Mouse (Mus musculus): ENCODE measurements around the gene Sacm1l.

Sacm1l gene

DNA sequence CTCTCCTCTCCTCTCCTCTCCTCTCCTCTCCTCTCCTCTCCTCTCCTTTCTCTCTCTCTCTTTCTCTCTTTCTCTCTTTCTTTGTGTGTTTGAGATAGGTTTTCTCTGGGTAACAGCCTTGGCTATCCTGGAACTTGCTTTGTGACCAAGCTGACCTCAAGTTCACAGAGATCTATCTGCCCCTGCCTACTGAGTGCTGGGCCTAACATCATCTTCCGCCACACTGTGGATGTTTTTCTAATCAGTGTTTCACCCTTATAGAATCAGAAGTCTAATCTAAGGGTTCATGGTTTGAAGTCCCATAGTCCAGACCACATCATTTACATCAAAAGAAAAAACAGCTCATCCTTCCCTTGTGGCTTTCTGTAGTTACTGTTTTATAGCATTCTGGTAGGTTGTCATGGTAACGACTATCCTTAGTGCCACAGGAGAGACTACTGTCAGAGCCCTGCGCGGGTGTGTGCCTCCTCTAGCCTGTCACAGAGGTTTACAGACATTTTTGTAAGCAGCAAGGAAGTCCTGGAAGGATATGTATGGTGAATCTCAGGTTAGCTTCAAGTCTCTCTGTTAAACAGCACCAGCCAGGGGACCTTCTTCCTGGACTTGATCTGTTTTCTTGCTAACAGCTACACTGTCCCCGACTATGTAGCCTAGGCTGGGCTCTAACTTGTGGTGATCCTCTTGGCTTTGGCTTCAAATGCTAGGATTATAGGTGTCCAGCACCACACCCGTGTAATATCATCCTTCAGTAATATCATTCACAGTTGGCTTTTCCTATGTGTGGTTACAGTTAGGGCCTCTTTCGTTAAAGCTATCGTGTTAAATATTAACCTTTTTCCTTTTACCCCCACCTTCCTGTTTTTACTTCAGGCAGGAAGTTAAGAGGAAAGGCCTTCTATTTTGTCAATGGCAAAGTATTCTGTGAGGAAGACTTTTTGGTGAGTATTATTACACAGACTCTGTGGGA, 19.6 kb upstream of the Sacm1l start:
- no peak for DNase-seq

DNA sequence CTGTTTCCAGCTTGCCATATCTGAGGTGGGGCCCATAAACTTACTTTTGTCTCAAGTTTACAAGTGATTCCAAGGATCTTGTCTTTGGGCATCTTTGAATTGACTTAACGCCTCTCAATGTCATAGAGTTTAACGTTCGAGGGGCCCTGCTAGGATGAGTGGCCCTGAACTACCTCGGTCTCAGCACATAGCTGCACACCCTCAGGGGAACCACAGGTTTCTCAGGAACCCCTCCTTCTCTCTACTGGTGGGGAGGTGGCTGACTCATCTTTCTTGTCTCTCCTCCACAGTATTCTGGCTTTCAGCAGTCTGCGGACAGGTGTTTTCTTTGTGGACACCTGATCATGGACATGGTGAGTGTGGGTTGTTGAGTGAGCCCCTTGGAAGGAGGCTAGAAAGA, 18.6 kb upstream of the Sacm1l start:
- DNase-seq: no peak

- DNase-seq: no peak
Observed at GRCm38 (mm10) chr9:123512482-123512881, 17.1 kb upstream of the Sacm1l start.

DNA sequence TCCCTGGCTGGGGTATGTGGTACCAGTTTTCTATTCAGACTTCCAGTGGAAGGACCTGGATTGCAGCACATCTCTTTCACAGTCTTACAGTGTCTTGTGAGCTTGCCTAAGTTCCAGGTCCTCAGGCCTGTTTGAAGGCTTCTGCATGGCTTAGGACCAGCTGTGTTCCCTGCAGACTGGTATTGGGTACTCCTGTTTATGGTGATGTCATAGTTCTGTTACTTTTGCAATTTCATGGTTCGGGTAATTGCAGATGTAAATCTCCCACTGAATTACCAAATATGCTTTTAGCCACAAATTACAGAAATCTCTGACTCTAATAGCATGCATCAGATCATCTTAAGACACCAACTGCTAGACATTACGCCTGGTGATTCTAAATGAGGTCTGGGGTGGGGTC, 14.5 kb upstream of the Sacm1l start:
- no peak for DNase-seq

DNA sequence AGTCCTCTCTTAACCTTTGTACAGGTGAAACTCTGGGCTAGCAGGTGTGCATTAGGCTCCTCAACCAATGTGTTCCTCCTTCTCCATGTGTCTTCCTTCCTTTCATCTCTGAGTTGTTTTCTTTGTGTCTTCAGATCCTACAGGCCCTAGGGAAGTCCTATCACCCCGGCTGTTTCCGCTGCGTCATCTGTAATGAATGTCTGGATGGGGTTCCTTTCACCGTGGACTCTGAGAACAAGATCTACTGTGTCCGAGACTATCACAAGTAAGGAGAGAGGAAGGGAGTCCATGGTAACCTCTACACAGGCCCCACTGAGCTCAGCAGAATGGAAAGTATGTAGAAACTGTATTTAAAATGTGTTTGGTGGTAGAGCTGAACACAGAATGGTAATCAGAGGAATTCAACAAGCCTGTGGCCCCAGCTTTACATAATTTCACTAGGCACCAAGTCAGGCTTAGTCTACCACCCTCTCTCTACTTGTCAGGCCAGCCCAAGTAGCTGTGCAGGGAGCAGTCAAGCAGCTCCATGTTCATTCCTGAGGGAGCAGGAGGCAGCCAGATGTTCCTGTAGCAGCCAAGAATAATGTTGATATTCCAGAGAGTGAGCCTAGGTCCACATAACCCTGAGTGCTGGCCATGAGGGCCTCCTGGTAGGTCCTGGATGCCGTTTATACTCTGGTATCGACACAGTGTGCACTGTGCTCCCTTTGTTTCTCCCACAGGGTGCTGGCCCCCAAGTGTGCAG, 12.7 kb upstream of the Sacm1l start:
- DNase-seq: no peak

DNA sequence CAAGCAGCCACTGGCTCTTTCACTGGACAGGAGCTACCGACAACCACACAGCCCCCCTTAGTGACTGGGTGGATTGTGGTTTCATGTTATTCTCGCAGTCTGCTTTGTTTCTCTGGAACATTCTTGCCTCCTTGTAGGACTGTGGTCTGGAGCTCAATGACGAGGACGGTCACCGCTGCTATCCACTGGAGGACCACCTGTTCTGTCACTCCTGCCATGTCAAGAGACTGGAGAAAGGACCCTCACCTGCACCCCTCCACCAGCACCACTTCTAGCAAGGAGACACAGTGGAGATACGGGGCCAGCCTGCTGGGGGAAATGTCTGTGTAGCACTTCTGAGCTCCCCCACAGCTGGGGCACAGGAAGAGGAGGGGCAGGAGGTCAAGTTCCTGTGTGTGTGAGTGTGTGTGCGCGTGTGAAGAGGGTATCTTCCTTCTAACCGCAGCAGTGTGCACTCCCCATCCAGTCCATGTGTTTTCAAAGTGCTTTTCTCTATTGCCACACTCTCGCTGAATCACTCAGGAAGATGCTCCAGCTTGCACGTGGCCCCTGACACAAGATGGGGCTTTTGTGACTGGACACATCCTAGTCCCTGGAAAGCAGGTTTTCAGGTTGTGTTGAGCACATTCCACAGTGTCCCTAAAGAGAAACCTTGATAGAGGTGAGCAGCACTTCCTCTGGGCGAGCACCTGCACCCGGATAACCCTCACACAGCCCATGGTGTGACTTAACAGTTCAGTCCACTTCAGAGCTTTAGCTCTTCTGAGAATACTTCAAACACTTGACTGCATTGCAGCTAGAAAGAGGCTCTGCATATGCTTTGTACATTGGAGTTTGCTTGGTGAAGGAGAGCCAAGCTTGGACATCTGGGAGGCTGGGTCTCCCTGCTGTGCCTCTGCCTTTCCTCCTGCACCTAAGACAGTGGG, 10.3 kb upstream of the Sacm1l start:
- no peak for DNase-seq

- no peak for DNase-seq
Observed at GRCm38 (mm10) chr9:123520735-123521134, 8.8 kb upstream of the Sacm1l start.

GRCm38 (mm10) chr9:123523676-123524075, 5.9 kb upstream of the Sacm1l start:
- no peak for DNase-seq

DNA sequence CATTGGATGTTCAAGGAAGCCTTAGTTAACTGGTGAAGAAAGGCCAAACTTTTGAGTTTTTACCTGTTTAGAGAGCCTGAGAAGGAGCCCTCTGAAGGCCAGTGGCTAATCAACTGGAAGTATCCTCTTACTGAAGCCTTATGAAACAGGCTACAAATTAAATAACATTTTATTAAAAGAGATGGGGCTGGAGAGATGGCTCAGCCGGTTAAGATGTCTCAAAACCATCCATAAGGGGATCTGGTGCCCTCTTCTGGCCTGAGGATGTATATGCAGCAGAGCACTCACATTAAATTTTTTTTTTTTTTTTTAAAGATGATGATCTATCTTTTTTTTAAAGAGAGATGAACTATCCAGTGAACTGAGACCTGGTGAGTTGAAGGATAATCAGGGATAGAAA, 4.5 kb upstream of the Sacm1l start:
- peak in 1 of 2 experiments; percentile 64 for DNase-seq

DNA sequence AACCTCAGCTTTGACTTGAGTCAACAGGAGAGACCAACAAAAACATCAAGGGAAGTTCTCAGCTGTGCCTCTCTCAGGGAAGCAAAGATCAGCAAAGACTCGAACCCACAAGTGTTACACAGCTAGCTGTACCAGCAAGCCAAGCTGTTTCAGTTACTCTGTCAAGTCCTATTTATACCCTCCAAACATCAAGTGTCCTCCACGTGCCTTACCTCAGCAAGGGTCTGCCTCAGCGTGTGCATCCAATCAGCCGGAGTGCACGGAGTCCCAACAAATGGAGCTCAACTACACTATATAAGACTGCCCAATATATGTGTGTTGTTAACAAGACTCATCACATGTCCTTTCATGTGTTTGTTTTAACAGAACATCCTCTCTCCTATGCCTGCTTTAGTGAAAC, 3.1 kb upstream of the Sacm1l start:
- DNase-seq: no peak

DNA sequence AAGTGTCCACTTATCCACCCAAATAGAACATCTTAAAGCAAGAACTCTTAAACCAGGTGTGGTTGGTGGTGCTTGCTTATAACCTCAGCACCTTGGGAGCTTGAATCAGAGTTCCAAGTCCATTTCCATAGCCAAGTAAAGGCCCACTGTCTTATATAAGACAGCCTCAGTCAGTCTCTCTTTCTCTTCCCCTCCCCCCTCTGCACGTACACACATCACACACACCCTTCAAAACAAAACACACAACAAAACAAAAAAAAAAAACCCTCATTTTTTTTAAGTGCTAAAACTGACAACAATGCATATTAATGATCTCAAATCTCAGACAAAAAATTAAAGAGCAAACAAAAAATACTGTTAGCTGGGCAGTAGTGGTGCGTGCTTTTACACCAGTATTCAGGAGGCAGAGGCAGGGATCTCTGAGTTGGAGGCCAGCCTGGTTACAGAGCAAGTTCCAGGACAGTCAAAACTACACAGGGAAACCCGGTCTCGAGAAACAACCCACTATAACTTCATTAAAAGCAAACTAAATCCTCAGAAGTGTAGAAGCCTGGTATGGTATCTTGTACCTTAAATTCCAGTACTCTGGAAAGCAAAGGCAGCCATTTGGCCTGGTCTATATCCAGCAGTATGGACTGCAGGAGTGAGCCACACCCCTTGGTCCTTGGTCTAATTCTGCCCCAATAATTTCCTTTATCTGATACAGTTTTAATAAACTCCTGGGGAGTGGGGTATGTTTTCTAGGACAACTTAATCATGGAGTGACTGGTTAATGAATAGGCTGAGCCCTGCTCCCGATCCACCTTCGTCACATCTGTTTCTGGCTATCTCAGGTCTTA, 1.3 kb upstream of the Sacm1l start:
- peak; percentile 49 to 54 for DNase-seq

DNA sequence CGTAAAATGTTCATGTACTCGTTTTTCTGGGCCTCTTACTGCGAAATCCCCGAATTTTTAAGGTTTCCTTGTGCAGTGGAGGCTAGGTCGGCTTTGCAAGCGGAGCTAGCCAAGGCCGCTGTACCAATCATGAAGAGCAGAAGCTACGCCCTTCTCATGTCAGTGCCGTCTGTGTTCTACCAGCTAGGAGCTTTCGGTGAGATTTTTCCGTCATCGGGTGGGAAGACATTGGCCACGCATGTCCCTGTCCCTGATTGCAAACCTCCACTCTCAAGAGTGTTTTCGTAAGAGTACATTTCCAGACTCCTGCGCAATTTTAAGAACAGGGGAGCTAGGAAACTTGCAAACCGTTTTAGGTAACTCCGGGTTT, 648 bp upstream of the Sacm1l start:
- peak; percentile 49 to 53 for DNase-seq

DNA sequence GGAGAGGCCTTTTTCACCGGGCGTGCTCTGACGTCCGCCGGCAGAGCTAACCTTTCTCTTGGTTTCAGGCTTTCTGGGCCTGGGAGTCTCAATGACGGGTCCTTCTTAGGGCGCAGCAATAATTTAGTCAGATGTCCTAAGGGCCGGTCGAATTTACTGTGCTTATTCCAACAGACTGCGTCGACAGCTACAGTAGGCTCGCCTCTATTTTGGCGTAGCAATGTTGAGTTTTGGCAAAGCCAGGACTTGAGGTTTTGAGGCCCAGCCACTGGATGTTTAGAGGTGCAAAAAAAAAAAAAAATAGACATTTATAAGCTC, 558 bp downstream of the Sacm1l start:
- peak in 1 of 2 experiments; percentile 23 for DNase-seq

DNA sequence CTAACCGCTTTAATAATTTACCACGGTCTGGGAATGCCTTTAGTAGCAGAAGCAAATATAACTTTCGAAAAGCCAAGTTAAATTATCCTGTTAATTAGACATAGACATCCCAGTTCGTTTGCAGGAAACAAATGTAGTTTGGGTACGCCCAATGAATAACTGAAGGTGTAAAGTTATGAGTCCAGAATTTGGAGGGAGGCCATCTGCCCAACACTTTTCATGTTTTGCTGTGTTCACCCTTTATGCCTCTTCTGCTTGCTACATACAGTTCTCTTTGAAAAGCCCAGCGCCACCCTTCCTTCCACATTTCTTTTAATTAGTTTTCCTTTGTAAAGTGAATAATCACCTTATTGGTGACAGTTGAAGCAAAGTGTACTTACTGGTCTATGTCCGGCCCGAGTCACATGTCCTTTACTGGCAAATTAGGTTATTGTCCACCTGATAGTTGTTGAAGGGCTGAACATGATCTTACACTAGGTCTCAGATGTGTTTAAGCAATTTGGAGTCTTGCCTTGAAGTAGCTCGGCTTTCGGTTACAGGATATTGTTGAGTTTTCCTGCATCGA, 1.1 kb downstream of the Sacm1l start:
- DNase-seq: peak in 1 of 2 experiments; percentile 38

DNA sequence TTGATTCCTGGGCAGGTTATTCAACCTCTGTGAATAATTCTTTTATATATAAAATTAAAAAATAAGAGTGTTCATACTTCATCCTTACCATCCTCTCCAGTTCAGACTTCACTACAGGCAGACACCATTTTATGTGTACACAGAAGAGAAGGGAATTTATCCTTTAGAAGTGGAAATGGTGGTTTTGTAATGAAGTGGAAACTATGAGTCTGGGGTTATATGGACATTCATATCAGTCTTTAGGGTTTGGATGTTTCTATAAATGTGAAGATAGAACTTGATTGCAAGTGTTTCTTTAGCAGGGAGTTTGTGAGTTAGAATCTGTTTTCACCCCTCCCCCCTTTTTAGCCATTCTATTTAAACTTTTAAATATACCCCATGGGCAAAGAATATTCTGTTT, 1.7 kb downstream of the Sacm1l start:
- no peak for DNase-seq

GRCm38 (mm10) chr9:123536613-123537012, 7.1 kb downstream of the Sacm1l start:
- no peak for DNase-seq

- DNase-seq: no peak
Observed at GRCm38 (mm10) chr9:123538189-123538588, 8.6 kb downstream of the Sacm1l start.

GRCm38 (mm10) chr9:123539093-123539492, 9.5 kb downstream of the Sacm1l start:
- no peak for DNase-seq

GRCm38 (mm10) chr9:123539823-123540222, 10.3 kb downstream of the Sacm1l start:
- DNase-seq: peak; percentile 37 to 48

GRCm38 (mm10) chr9:123554599-123554998, 25.0 kb downstream of the Sacm1l start:
- no peak for DNase-seq

- no peak for DNase-seq
Observed at GRCm38 (mm10) chr9:123577360-123578192, 48.0 kb downstream of the Sacm1l start.

Data from kidney, adult 8-10 months (tissue).